Mouse (Mus musculus) cerebellum, postnatal 4 days (tissue): ENCODE data around the gene Gm13124.
"Not testable (repeated sequence)": the region's sequence is repeated elsewhere in the genome, so short reads cannot be mapped to it uniquely, and the experiment has no call there.

Experiments used
- DNase-seq, 2 experiments: peaks; one replicate each; pipeline ENCODE4 v3.0.0; 2022; ENCODE audit warnings: low spot score in 2 of 2, mixed read lengths in 1 of 2

The Gm13124 gene

DNA sequence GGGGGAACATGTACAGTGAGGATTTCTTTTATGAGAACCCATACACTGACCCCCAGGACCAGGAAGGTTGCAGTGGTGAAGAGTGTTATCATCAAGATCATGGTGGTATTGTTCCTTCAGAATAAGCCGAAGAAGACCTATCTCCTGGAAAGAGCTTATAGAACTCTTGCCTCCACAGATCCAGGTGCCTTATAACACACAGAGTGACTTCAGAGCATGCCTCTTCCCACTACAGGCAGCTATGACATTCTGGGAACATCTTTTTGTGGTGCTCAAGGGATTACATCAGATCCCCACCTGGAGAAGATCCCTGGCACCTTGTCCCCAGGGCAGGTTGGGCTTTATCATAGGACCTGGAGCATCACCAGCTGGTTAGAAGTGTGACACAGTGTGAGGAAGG lies at the start of gene Gm13124:
Gene Gm13124, minus strand, starts transcription at position 101 of the 400 bp plus-strand sequence.
- no peak for DNase-seq

DNA sequence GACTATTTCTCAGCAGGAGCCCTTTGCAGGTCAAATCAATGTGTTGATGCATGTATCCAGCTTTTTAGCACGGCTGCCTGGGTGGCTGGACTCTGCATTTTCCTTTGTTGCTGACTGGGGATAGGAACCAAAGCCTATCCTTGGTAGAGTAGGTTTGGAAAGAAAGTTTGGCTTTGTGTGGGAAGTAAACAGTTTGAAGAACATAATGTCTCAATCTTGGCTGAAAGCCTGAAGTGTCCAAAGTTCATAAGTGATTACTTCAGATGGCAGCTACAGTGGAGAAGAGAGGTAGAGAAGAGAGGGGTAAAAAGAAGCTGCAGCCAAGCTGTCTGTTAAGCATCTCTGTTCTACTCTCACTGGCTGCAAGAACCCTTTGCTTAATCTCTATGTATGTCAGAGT lies 49.7 kb upstream of the Gm13124 start:
- no peak for DNase-seq

DNA sequence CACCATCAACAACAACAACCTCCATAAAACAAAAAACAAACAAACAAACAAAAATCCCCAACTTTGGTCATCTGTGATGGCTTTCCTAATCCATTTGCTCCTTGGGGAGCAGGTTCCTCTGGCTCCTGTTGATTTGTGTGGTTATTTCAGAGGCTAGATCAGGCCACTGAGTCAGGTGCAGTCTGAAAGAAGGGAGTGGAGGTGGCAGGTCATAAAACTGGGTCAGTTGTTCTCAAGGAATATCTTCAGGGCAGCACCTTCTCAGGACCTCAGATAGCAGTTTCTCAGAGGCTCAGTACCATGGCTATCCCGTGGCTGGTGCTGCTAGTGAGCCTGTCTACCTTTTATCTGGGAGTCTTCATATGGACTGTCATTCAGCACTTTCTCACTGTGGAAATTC lies 48.5 kb upstream of the Gm13124 start, which contains the start of gene Aadacl4:
Gene Aadacl4, plus strand, starts transcription at position 301 of the 400 bp plus-strand sequence.
- DNase-seq = no peak

DNA sequence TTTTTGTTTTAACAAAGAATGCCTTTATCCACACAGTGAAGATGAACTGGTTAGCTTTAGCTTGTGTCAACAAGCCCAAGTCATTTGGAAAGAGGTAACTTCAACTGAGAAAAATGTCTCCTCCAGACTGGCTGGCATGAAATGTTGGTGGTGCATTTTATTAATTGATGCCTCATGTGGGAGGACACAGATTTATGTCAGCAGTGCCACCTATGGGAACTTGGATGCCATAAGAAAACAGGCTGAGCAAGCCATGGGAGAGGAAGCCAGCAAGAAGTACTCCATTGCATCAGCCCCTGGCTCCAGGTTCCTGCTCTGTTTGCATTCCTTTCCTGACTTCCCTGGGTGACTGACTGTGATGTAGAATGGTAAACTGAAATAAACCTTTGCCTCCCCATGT lies 27.9 kb upstream of the Gm13124 start:
- no peak for DNase-seq

DNA sequence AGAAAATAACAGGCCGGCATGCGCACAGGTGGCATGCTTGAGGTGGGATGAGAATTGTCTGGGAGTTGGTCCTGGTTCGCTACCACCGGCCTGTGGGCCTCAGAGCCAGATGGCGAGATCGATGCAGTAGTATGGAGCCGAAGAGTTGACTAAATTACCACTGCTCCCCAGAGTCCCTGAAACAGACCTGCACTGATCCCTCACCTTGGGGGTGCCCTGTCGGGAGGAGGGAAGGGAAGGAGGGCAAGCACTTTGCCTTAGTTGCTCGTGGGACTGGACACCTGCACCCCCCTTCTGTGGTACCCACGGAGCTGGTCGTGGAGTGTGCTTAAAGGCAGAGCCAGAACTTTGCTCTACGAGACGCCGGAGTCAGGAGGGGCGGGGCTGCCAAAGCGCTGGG lies 21.3 kb upstream of the Gm13124 start:
- not testable (repeated sequence) for DNase-seq

DNA sequence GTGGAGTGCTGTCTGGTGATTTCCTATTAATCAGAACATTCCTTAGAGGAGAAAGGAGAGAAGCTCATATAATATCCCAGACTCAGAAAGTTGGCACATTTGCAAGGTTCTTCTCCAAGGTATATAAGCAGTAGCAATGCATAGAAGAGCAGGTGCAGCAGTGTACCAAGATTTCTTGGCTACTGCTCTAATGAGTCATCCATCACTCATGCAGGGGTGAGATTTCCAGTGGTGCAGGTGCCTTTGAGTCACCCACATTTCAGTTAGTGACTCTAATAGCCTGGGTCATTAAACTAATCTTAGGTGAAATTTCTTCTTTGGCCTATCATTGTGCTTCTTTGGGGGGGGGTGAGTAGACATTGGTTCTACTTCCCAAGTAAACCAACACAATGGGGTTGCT lies 2.8 kb upstream of the Gm13124 start:
- no peak for DNase-seq

DNA sequence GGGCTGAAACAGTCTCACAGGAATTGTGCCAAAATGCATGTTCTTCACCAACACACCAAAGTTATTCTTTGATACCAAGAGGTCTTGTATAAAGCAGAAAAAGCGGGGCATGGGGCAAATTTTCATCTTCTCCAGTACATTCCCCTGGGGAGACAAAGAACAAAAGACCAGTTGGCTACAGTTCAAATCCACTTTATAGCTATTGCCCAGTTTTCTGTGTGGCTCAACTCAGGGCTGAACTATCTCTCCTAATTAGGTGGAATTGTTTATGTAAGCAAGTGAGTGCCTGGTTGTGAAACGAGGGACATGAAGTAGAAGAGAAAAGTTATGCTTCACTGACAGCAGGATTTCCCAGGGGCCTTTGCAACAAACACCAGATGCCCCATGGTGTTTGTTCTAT lies 3.7 kb downstream of the Gm13124 start:
- no peak for DNase-seq

DNA sequence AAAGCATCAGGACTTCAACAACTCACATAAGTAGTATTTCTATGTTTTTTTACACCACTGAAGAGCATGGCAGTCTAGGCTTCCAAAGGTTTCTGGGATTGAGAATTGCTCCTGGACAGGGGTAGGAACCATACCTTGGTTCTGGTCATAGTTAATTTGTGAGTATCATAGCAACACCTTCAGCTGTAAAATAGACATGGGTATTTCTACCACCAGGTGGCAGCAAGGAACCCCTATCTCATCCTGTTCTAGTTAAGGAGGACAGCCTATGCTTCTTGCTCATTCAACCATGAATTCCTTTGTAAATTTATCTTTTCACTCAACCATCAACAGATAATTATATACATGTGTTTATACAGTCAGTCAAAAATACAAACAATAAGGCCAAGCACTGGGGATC lies 5.1 kb downstream of the Gm13124 start:
- DNase-seq = no peak

DNA sequence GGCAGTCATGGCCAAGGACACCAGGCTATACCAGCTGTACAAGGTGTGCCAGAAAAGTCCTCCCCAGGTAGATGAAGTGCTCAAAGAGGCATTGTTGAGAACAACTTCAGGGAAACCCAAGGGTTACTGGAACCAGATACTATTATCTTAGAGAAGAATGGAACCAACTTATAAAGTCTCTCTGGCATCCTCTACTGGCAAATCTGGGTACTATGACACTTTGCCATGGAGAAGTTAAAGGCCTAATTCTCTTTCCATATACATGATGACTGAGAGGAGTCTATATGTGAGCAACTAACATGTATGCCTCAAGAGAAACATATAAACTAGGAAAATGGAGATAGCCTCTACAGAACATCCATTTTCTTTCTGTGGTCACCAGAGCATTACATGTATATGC lies 13.8 kb downstream of the Gm13124 start:
- DNase-seq = no peak

DNA sequence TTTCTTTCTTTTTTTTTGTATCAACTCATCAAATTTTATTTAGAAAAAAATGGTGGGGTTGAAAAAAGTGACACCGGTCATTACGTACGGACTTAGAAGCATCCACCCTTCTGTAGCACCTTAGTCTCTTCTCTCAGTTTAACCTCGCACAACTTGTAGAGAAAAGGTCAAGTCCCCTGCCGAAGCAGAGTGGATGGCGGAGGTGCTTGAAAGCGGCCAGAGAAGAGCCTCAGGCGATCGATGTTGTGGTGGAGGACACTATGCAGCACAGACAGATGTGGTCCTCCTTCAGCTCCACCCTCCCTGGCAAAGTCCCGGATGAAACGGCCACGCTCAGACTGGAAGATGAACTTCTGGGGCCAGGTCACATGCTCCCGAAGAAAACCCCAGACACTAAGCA lies 19.6 kb downstream of the Gm13124 start:
- DNase-seq = not testable (repeated sequence)

DNA sequence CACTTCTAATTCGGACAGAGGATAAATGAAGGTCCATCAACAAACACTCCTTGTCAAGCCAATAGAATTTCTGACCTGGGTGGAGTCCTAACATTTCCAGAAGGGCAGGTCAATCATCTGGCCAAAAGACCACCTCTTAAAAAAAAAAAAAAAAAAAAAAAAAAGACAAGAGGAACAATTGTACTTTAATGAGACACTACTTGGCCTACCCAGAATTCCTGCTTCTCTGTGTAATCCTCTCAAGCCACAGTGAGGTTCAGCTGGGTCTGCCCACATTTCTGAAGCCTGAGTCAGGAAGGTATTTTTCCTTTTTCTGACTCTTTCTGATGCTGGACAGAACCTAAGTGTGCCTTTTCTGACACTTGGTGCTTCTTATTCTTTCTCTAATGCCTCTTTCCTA lies 20.2 kb downstream of the Gm13124 start:
- DNase-seq = no peak

DNA sequence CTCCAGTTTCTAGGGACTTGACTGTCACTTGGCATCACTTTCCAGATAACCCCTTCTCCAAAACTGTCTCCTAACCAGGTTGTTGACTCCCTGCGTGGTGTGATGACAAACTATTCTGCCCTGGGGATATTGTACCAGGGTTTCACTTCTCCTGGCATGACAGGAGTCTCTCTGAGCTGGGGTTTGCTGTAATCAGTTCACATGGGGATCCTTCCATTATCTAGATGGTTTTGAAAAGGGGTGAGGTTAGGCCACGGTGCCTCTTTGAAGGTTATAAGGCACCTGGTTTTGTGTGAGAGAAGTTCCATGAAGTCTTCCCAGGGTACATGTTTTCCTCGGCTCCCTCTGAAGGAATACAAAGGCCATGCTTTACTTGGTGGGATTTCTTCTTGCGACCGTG lies 45.4 kb downstream of the Gm13124 start, which contains the start of gene 9430007A20Rik:
Gene 9430007A20Rik, plus strand, starts transcription at position 301 of the 400 bp plus-strand sequence.
- DNase-seq = no peak

DNA sequence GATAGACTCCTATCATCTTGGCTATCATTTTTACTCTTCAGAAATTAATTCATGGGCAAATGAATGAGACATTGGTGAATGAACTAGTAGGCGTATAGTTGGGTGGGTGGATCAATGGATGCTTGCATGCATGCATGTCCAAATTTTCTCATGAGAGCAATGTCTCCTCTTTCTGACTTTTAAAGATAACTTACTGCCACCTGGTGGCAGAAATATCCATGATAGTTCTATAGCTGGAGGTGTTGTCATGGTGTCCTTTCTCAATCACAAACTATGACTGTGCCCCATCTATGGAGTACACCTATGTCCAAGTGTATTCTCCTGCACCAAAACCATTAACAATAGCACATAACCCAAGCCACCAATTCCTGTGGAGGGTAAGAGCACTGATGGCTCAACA lies 58.4 kb downstream of the Gm13124 start:
- no peak for DNase-seq
